Mouse (Mus musculus) stomach, embryonic 16.5 days (tissue): ENCODE data around the gene Fbxo27. TPM values are rescaled to one million over a fixed set of nuclear protein-coding genes. Genes with fewer than 3 reads are reported as not detected.
"Not testable (repeated sequence)": the region's sequence is repeated elsewhere in the genome, so short reads cannot be mapped to it uniquely, and the experiment has no call there.

Experiments used
- ATAC-seq: fragments of 200-750 bp; cut with Nextera tagmentation; 2 replicates; pipeline ENCODE4 v1.8.0; 2017; ENCODE audit warnings: moderate number of reproducible peaks, moderate TSS enrichment; ENCODE audit not compliant: insufficient read depth, low FRiP score
- H3K27ac ChIP-seq: fragments of 300-500 bp; sonication (generic); 2 replicates; pipeline ENCODE4 v1.5.1; 2014; ENCODE audit warnings: low read length
- H3K27me3 ChIP-seq: fragments of 300-500 bp; sonication (generic); 2 replicates; pipeline ENCODE4 v1.6.1; 2014; ENCODE audit warnings: low read length, control low read depth, mixed read lengths; ENCODE audit not compliant: control insufficient read depth, insufficient read depth
- H3K36me3 ChIP-seq: fragments of 300-500 bp; sonication (generic); 2 replicates; pipeline ENCODE4 v1.6.1; 2014; ENCODE audit warnings: low read length; ENCODE audit not compliant: control insufficient read depth, insufficient read depth
- H3K4me1 ChIP-seq: fragments of 300-500 bp; sonication (generic); 2 replicates; pipeline ENCODE4 v1.6.1; 2014; ENCODE audit warnings: low read length, control low read depth, mixed read lengths; ENCODE audit not compliant: control insufficient read depth, insufficient read depth
- H3K4me2 ChIP-seq: fragments of 300-500 bp; sonication (generic); 2 replicates; pipeline ENCODE4 v1.6.1; 2014; ENCODE audit warnings: low read depth, low read length, mixed read lengths
- H3K4me3 ChIP-seq: fragments of 300-500 bp; sonication (generic); replicated peaks from 2 replicates; pipeline ENCODE4 v1.5.1; 2014; ENCODE audit warnings: mild to moderate bottlenecking, low read length
- H3K9ac ChIP-seq: fragments of 300-500 bp; sonication (generic); 2 replicates; pipeline ENCODE4 v1.6.1; 2014; ENCODE audit warnings: low read length
- H3K9me3 ChIP-seq: fragments of 300-500 bp; sonication (generic); replicated peaks from 2 replicates; pipeline ENCODE4 v1.6.1; 2016; ENCODE audit warnings: low read length, control low read depth; ENCODE audit not compliant: control insufficient read depth
- WGBS: fragments of 180-500 bp; shearing (Covaris S2); extraction: QIAGEN DNeasy Blood & Tissue Kit; methylation state at CpG from one replicate; pipeline ENCODE4 v1.1.7; 2014; 5-methylcytosine and 5-hydroxymethylcytosine counted together
- polyA plus RNA-seq: library from polyadenylated mRNA; unstranded; fragments of >200 nt; fragmentation: Nextera tagmentation; extraction: Ambion mirVana; gene quantifications from 2 replicates; pipeline ENCODE4 v1.2.1, GENCODE M21; 2015

The Fbxo27 gene
- polyA plus RNA-seq, 1 experiment from 2014 or later: 3.8 TPM

DNA sequence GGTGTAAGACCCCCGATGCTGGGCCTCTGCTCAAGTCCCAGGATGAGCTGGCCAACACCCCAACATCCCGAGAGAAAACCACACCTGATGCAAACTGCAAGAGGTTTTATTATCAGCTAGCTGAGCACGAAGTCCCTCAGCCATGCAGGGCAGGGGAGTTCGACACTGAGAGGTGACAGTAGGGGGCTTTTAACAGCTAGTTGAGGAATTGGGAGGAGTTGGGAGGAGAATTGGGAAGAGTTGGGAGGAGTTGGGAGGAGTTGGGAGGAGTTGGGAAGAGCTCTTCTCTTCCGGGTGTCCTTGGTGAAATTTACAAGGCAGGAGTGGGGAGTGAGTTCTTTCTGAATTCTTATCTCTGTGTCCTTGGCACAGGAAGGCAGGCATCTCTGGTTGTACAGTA is 19.9 kb upstream of the Fbxo27 start:
- H3K4me2 ChIP-seq, H3K4me3 ChIP-seq, ATAC-seq, H3K9ac ChIP-seq, H3K36me3 ChIP-seq, H3K27ac ChIP-seq, H3K27me3 ChIP-seq, H3K4me1 ChIP-seq, H3K9me3 ChIP-seq: not testable (repeated sequence)
- 71% methylated on average over 5 of the region's 5 CpGs for WGBS

DNA sequence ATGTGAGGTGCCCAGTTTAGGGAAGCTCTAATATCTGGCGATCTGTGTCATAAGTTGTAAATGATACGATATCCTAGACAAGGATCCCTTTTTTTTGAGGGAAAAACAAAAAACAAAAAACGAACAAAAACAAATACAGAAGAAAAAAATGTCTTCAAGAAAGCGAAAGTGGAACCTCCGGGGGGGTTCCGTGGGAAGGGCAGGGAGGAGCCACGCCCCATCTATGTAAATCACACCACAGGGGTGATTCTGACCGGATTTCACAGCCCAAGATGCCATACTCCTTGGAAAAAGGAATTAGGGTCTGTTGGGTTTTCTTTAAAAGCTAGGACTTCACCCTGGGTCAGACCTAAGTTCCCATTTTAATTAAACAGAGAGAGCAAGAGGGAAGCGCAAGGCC is 17.7 kb upstream of the Fbxo27 start:
- no peaks in the 10 kb centered on the region for H3K4me1 ChIP-seq
- ATAC-seq: no peak
- no peak overlapping the region for H3K4me2 ChIP-seq
- H3K4me3 ChIP-seq: no peak overlapping the region
- H3K36me3 ChIP-seq: no peaks in the 10 kb centered on the region
- no peak overlapping the region for H3K9ac ChIP-seq
- no peaks in the 10 kb centered on the region for H3K9me3 ChIP-seq
- 71% methylated on average over 9 of the region's 9 CpGs for WGBS
- H3K27me3 ChIP-seq: no peaks in the 10 kb centered on the region
- no peak overlapping the region for H3K27ac ChIP-seq

DNA sequence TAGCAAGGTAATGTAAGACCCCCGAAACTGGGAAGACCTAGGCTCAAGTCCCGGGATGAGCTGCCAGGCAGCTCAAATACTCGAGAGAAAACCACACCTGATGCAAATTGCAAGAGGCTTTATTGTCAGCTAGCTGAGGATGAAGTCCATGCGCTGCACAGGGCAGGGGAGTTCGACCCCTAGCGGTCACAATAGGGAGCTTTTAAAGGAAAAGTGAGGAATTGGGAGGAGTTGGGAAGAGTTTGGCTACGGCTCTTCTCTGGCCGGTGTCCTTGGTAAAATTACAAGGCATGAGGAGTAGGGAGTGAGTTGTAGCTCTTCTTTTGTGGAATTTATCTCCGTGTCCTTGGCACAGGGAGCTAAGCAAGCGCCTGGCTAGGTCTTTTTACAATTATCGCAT is 16.9 kb upstream of the Fbxo27 start:
- H3K4me1 ChIP-seq: no peaks in the 10 kb centered on the region
- H3K9ac ChIP-seq: no peak overlapping the region
- H3K9me3 ChIP-seq: no peaks in the 10 kb centered on the region
- H3K27me3 ChIP-seq: no peaks in the 10 kb centered on the region
- H3K27ac ChIP-seq: no peak overlapping the region
- no peaks in the 10 kb centered on the region for H3K36me3 ChIP-seq
- no peak for ATAC-seq
- WGBS: 36% methylated on average over 11 of the region's 11 CpGs
- no peak overlapping the region for H3K4me2 ChIP-seq
- no peak overlapping the region for H3K4me3 ChIP-seq

DNA sequence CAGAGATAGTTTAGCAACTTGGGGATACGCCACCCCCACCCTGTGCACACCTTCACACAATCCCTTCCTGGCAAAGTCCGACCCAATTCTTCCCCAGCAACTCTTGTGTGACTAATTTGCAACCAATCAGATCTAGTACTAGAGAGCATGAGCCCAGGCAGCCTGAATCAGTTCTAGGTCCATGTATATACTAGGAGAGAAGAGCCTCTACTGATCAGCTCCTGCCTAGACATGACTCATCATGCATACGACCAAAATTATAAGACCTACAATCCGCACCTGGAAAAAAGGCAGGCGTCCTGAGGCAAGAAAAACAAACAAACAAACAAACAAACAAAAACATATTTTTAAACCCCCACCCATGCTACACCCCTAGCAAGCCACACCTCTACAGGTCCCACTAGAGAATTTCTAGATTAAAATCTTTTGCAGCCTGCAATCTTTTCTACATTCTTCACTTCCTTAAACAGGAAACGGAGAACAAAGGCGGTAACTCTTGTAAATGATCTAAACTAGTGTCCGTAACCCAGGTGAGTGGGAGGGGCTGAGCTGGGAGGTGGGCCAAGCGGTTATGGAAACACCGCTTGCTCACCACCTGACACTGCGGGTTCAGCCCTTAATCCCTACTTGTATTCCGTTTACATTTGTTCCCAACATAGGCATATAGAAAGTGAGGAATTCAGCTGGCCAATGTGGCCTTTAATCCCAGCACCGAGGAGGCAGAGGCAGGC is 15.7 kb upstream of the Fbxo27 start:
- ATAC-seq: no peak
- WGBS: 73% methylated on average over 13 of the region's 13 CpGs

DNA sequence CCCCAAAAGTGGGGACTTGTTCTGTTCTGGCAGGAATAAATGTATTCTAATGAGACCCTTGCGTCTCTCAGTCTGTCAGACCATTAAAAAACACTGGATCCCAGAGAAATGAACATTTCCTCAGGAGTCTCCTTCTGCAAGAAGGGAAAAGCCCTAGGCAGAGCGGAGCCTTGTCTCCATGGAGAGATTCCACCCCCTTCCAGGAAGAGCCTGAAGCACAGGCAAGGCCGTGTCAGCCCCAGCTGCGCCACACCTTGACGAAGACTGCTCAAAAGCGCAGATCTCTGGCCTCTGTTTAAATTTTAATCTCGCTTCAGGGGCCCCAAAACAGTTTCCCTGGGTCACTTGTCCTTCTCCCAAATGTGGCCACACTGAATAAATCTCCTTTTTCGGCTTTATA is 15.0 kb upstream of the Fbxo27 start:
- Histone ChIP-seq H3K9ac (no peak overlapping the region), H3K4me3 (no peak overlapping the region), H3K27me3 (no peaks in the 10 kb centered on the region), H3K4me1 (no peaks in the 10 kb centered on the region), H3K4me2 (no peak overlapping the region), H3K27ac (no peak overlapping the region), H3K36me3 (no peaks in the 10 kb centered on the region), H3K9me3 (no peaks in the 10 kb centered on the region)
- ATAC-seq: no peak
- 89% methylated on average over 8 of the region's 8 CpGs for WGBS

More for the DNA sequence above, 15.7 kb upstream of the Fbxo27 start:
- no peak overlapping the region for H3K4me3 ChIP-seq
- no peaks in the 10 kb centered on the region for H3K36me3 ChIP-seq
- no peaks in the 10 kb centered on the region for H3K27me3 ChIP-seq
- no peak overlapping the region for H3K27ac ChIP-seq
- H3K4me1 ChIP-seq: no peaks in the 10 kb centered on the region
- no peaks in the 10 kb centered on the region for H3K9me3 ChIP-seq
- no peak overlapping the region for H3K4me2 ChIP-seq
- no peak overlapping the region for H3K9ac ChIP-seq

DNA sequence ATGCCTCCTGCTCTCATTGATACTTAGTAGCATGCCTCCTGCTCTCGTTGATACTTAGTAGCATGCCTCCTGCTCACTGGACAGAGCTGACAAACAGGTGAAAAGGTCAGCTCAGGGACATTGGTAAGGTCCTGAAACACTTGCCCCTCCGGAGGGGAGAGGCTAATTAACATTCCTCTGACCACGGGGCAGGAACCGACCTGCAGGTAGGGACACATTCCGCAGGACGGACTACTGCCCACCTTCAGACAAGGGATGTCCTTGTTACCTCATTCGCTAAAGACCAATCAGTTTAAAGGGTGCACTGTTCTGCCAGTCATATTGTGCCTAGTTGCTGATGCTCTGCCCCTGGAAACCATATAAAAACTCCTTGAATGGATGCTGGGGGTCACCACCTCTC is 1.6 kb upstream of the Fbxo27 start:
- Histone ChIP-seq H3K4me1 (no peaks in the 10 kb centered on the region), H3K4me3 (no peak overlapping the region), H3K4me2 (no peak overlapping the region), H3K9ac (no peak overlapping the region), H3K27ac (no peak overlapping the region), H3K27me3 (0 out of 2 replicates have a peak, but pooled peaks cover 4% of the 10 kb centered on the region), H3K36me3 (no peaks in the 10 kb centered on the region), H3K9me3 (no peaks in the 10 kb centered on the region)
- WGBS: 52% methylated on average over 7 of the region's 7 CpGs
- no peak for ATAC-seq

DNA sequence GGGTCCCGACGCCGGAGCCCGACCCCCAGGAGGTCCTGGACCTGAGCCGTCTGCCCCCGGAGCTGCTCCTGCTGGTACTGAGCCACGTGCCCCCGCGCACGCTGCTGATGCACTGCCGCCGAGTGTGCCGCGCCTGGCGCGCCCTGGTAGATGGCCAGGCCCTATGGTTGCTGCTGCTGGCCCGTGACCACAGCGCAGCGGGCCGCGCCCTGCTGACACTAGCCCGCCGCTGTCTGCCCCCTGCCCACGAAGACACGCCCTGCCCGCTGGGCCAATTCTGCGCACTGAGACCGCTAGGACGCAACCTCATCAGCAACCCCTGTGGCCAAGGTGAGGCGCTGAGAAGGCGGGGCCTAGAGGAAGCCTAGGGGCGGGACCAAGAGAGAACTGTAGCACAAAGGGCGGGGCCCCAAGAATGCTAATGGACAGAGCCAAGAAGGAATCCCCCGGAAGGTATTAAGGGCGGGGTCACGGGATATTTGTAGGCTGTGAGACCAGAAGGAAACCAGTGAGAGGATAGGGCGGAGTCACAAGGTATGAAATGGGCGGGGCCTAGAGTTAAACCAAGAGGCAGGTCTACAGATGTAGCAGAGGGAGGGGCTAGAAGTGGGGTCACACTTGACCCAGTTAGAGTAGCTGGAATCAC is 795 bp downstream of the Fbxo27 start:
- no peaks in the 10 kb centered on the region for H3K9me3 ChIP-seq
- no peaks in the 10 kb centered on the region for H3K36me3 ChIP-seq
- peak overlapping the region; percentile 50 for H3K4me3 ChIP-seq
- no peaks in the 10 kb centered on the region for H3K4me1 ChIP-seq
- H3K9ac ChIP-seq: peak overlapping the region; percentile 57
- peak overlapping the region; percentile 74 for H3K4me2 ChIP-seq
- 0 out of 2 replicates have a peak, but pooled peaks cover 4% of the 10 kb centered on the region for H3K27me3 ChIP-seq
- WGBS: 1% methylated on average over 38 of the region's 38 CpGs
- H3K27ac ChIP-seq: no peak overlapping the region
- ATAC-seq: peak; percentile 93

DNA sequence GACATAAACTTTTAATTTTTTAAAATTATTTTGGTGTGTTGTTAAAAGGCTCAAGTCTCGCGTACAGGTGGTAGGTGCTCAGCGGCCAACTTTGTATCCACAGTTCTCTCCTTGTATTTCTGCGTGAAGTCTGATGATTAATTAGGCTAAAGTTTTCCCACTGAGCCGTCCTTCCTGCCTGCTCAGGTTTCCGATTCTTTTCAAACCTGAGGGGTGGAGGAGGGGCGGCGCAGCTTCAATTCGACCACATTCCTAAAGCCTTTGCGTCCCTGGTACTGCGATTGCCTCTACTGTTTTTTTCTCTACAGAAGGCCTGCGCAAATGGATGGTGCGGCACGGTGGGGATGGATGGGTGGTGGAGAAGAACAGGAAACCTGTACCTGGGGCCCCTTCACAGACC is 1.8 kb downstream of the Fbxo27 start:
- Histone ChIP-seq H3K27me3 (0 out of 2 replicates have a peak, but pooled peaks cover 4% of the 10 kb centered on the region), H3K9ac (no peak overlapping the region), H3K27ac (peak overlapping the region; percentile 38; the same call in 1 of the 2 replicates), H3K4me1 (no peaks in the 10 kb centered on the region), H3K9me3 (no peaks in the 10 kb centered on the region), H3K4me3 (no peak overlapping the region), H3K36me3 (no peaks in the 10 kb centered on the region), H3K4me2 (peak overlapping the region; percentile 74; the same call in 1 of the 2 replicates)
- no peak for ATAC-seq
- WGBS: 7% methylated on average over 14 of the region's 14 CpGs

DNA sequence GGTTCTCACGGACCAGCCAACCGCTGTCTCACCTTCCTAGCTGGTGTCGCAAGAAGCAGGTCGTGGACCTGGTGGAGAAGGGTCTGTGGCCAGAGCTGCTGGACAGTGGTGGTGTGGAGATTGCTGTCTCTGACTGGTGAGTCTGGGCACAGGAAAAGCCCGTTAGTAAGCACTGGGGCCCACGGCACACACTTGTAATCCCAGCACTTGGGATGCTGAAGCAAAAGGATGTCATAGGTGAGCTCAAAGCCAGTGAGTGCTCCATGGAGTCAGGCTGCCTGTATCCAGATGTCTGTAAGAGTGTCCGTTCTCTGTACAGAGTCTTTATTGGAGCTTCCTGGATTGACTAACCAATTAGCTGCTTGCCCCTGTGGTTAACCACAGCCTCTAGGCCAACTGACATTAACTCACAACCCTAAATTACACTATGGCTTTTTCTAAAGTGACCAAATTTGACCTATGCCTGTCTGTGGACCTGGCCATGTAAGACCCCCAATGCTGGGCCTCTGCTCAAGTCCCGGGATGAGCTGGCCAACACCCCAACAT is 2.4 kb downstream of the Fbxo27 start:
- Histone ChIP-seq H3K4me2 (no peak overlapping the region), H3K4me3 (no peak overlapping the region)

More for the DNA sequence above, 2.4 kb downstream of the Fbxo27 start:
- no peaks in the 10 kb centered on the region for H3K9me3 ChIP-seq
- ATAC-seq: no peak
- no peaks in the 10 kb centered on the region for H3K36me3 ChIP-seq
- H3K27ac ChIP-seq: no peak overlapping the region
- H3K9ac ChIP-seq: no peak overlapping the region
- 0 out of 2 replicates have a peak, but pooled peaks cover 4% of the 10 kb centered on the region for H3K27me3 ChIP-seq
- WGBS: 50% methylated on average over 8 of the region's 8 CpGs
- H3K4me1 ChIP-seq: no peaks in the 10 kb centered on the region
